Comparison of ENCODE assay signal across 8 mouse cellular contexts in the genomic region with DNA sequence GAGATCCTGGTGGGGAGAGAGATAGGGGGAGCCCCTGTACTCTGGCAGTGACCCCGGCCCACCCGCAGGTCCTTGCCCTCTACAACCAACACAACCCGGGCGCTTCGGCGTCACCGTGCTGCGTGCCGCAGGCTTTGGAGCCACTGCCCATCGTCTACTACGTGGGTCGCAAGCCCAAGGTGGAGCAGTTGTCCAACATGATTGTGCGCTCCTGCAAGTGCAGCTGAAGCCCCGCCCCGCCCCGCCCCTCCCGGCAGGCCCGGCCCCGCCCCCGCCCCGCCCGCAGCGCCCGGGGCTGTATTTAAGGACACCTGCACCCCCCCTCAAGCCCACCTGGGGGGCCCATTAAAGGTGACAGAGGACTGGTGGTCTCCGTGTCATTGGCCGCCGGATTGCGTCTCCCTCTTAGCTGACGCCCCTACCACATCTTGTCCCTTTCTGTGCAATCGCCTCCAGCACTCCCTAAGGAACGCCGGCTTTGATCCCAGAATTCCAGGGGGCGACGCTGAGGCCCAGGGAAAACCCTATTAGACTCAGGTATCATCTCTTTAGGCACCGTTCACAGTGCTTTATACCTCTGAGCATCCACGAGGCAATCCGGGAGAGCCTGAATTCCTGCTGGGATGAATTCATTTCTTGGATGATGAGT. TPM values are rescaled to one million over a fixed set of nuclear protein-coding genes. Genes with fewer than 3 reads are reported as not detected.
DNase-seq lines count a peak whose midpoint lies in the region; ATAC-seq and TF ChIP-seq lines count a peak whose summit lies in the region.

No protein-coding gene starts in this region.

- 2% methylated on average over 37 of the region's 37 CpGs for WGBS in forebrain, postnatal 0 days
- WGBS in liver, embryonic 12.5 days (ENCODE audit: insufficient replicate concordance): 44% methylated on average over 34 of the region's 37 CpGs

- 0 out of 2 replicates have a peak, but pooled peaks cover 3% of the 10 kb centered on the region for H3K9me3 ChIP-seq in ES-Bruce4 (replicated peaks; ENCODE audit: control insufficient read depth, insufficient read depth, low read length, poor library complexity, severe bottlenecking)
- H3K9me3 ChIP-seq in forebrain, postnatal 0 days (ENCODE audit: low read length): no peaks in the 10 kb centered on the region
- H3K9me3 ChIP-seq in liver, embryonic 12.5 days (replicated peaks): peaks cover 20% of the 10 kb centered on the region

- H3K9ac ChIP-seq in ES-Bruce4 (ENCODE audit: low read depth, poor library complexity, severe bottlenecking): peak overlapping the region; percentile 33; the same call in 1 of the 2 replicates
- peak overlapping the region; percentile 28 for H3K9ac ChIP-seq in forebrain, postnatal 0 days
- H3K9ac ChIP-seq in liver, embryonic 12.5 days: no peak overlapping the region

- peak overlapping the region; percentile 79 for H3K4me3 ChIP-seq in ES-Bruce4 (ENCODE audit: low read depth, low read length)
- H3K4me3 ChIP-seq in forebrain, postnatal 0 days (ENCODE audit: low read depth, low read length): peak overlapping the region; percentile 33
- no peak overlapping the region for H3K4me3 ChIP-seq in liver, embryonic 12.5 days

- no peaks in the 10 kb centered on the region for H3K4me1 ChIP-seq in ES-Bruce4 (ENCODE audit: control insufficient read depth, insufficient read depth, low read length)
- 0 out of 2 replicates have a peak, but pooled peaks cover 2% of the 10 kb centered on the region for H3K4me1 ChIP-seq in forebrain, postnatal 0 days (ENCODE audit: insufficient read depth)
- peaks cover 58% of the 10 kb centered on the region for H3K4me1 ChIP-seq in liver, embryonic 12.5 days

- no peaks in the 10 kb centered on the region for H3K36me3 ChIP-seq in ES-Bruce4 (ENCODE audit: control insufficient read depth, insufficient read depth, low read length, poor library complexity, severe bottlenecking)
- no peaks in the 10 kb centered on the region for H3K36me3 ChIP-seq in forebrain, postnatal 0 days (ENCODE audit: insufficient read depth)
- H3K36me3 ChIP-seq in liver, embryonic 12.5 days: peaks cover 82% of the 10 kb centered on the region

- peak overlapping the region; percentile 76 for H3K4me2 ChIP-seq in forebrain, postnatal 0 days (ENCODE audit: low read depth)
- peak overlapping the region; percentile 40 for H3K4me2 ChIP-seq in liver, embryonic 12.5 days

- peak; percentile 44 for ATAC-seq in forebrain, postnatal 0 days
- peak; percentile 36 for ATAC-seq in liver, embryonic 12.5 days
- ATAC-seq in megakaryocyte-erythroid progenitor cell, adult 5-6 weeks (replicated peaks; ENCODE audit: low FRiP score, low TSS enrichment, poor library complexity, severe bottlenecking): no peak

- TF ChIP-seq POLR2A in ES-Bruce4 (IDR thresholded peaks at IDR 0.05; ENCODE audit: insufficient read depth, low read length): no peak

- H3K27ac ChIP-seq in ES-Bruce4 (ENCODE audit: insufficient read depth, low read length): peak overlapping the region; percentile 15; the same call in 1 of the 2 replicates
- H3K27ac ChIP-seq in forebrain, postnatal 0 days (ENCODE audit: low read depth, low read length): no peak overlapping the region
- peak overlapping the region; percentile 65 for H3K27ac ChIP-seq in liver, embryonic 12.5 days

- TF ChIP-seq EP300 in ES-Bruce4 (IDR thresholded peaks at IDR 0.05; ENCODE audit: insufficient read depth, low read depth, low read length): no peak

- TF ChIP-seq CTCF in ES-Bruce4 (IDR thresholded peaks at IDR 0.05; ENCODE audit: low read depth, low read length): no peak
- peak; percentile 15; the same call in 1 of the 2 replicates for TF ChIP-seq CTCF in forebrain, postnatal 0 days (IDR thresholded peaks at IDR 0.05; ENCODE audit: low read depth)

- H3K27me3 ChIP-seq in ES-Bruce4 (ENCODE audit: control insufficient read depth, insufficient read depth, low read length, poor library complexity, severe bottlenecking): no peaks in the 10 kb centered on the region
- no peaks in the 10 kb centered on the region for H3K27me3 ChIP-seq in forebrain, postnatal 0 days (ENCODE audit: insufficient read depth, low read length)
- no peaks in the 10 kb centered on the region for H3K27me3 ChIP-seq in liver, embryonic 12.5 days (replicated peaks)

- DNase-seq in embryo, embryonic 9.5 days (ENCODE audit: extremely low spot score): peak; percentile 61
- DNase-seq in embryo, embryonic 10 days (ENCODE audit: low spot score): no peak
- no peak for DNase-seq in forebrain, postnatal 0 days
- DNase-seq in adrenal gland, postnatal 4 days (ENCODE audit: low spot score in 2 of 2): no peak
- DNase-seq in frontal cortex, postnatal 36 days (ENCODE audit: low spot score in 2 of 2): no peak

RNA-seq across cellular contexts. Expression of a gene that starts 14.0 kb away (rescaled TPM):
- 43.4 and 46.9 TPM in 2 replicates for polyA plus RNA-seq in ES-Bruce4 (2011; ENCODE audit: insufficient read depth, insufficient read length, low read depth, missing spikeins)
- total RNA-seq in forebrain, postnatal 0 days (2014; rRNA removed): 21.1 and 37.6 TPM in 2 replicates
- polyA plus RNA-seq in forebrain, postnatal 0 days (2015; fragmentation: Nextera tagmentation; extraction: Ambion mirVana): 31.7 and 32.0 TPM in 2 replicates
- 14.7 and 15.2 TPM in 2 replicates for polyA plus RNA-seq in liver, embryonic 12.5 days (2016; fragmentation: Nextera tagmentation; extraction: Ambion mirVana)
- total RNA-seq in megakaryocyte-erythroid progenitor cell, adult 5-6 weeks (2014; fragmentation: Nextera tagmentation): 43.5 and 59.8 TPM in 2 replicates
- 7.0 and 18.6 TPM in 2 replicates for total RNA-seq in megakaryocyte-erythroid progenitor cell, adult 5-6 weeks (2017)
- total RNA-seq in adrenal gland, postnatal 4 days (2021): 10 to 100 TPM; 49.4 to 51.5 TPM

RNA-seq across cellular contexts. Expression of a gene that starts 18.0 kb away (rescaled TPM):
- polyA plus RNA-seq in ES-Bruce4 (2011; ENCODE audit: insufficient read depth, insufficient read length, low read depth, missing spikeins): 22.9 and 25.6 TPM in 2 replicates
- 1.6 and 3.1 TPM in 2 replicates for total RNA-seq in forebrain, postnatal 0 days (2014; rRNA removed)
- 0.39 and 0.56 TPM in 2 replicates for polyA plus RNA-seq in forebrain, postnatal 0 days (2015; fragmentation: Nextera tagmentation; extraction: Ambion mirVana)
- 13.6 and 14.2 TPM in 2 replicates for polyA plus RNA-seq in liver, embryonic 12.5 days (2016; fragmentation: Nextera tagmentation; extraction: Ambion mirVana)
- total RNA-seq in megakaryocyte-erythroid progenitor cell, adult 5-6 weeks (2014; fragmentation: Nextera tagmentation): 156 and 169 TPM in 2 replicates
- total RNA-seq in megakaryocyte-erythroid progenitor cell, adult 5-6 weeks (2017): 26.0 and 27.0 TPM in 2 replicates
- total RNA-seq in adrenal gland, postnatal 4 days (2021): 10 to 100 TPM; 47.3 to 48.9 TPM

RNA-seq across cellular contexts. Expression of a gene that starts 24.3 kb away (rescaled TPM):
- polyA plus RNA-seq in ES-Bruce4 (2011; ENCODE audit: insufficient read depth, insufficient read length, low read depth, missing spikeins): 7.9 and 15.2 TPM in 2 replicates
- 15.7 and 15.8 TPM in 2 replicates for total RNA-seq in forebrain, postnatal 0 days (2014; rRNA removed)
- polyA plus RNA-seq in forebrain, postnatal 0 days (2015; fragmentation: Nextera tagmentation; extraction: Ambion mirVana): 58.2 and 60.1 TPM in 2 replicates
- 24.9 and 29.5 TPM in 2 replicates for polyA plus RNA-seq in liver, embryonic 12.5 days (2016; fragmentation: Nextera tagmentation; extraction: Ambion mirVana)
- 34.6 and 35.2 TPM in 2 replicates for total RNA-seq in megakaryocyte-erythroid progenitor cell, adult 5-6 weeks (2014; fragmentation: Nextera tagmentation)
- total RNA-seq in megakaryocyte-erythroid progenitor cell, adult 5-6 weeks (2017): 42.8 and 45.5 TPM in 2 replicates
- 10 to 100 TPM; 21.5 to 24.1 TPM for total RNA-seq in adrenal gland, postnatal 4 days (2021)

RNA-seq across cellular contexts. Expression of a gene that starts 29.9 kb away (rescaled TPM):
- 3.3 and 3.7 TPM in 2 replicates for polyA plus RNA-seq in ES-Bruce4 (2011; ENCODE audit: insufficient read depth, insufficient read length, low read depth, missing spikeins)
- total RNA-seq in forebrain, postnatal 0 days (2014; rRNA removed): 32.8 and 40.3 TPM in 2 replicates
- 40.9 and 61.4 TPM in 2 replicates for polyA plus RNA-seq in forebrain, postnatal 0 days (2015; fragmentation: Nextera tagmentation; extraction: Ambion mirVana)
- 2.0 and 3.2 TPM in 2 replicates for polyA plus RNA-seq in liver, embryonic 12.5 days (2016; fragmentation: Nextera tagmentation; extraction: Ambion mirVana)
- total RNA-seq in megakaryocyte-erythroid progenitor cell, adult 5-6 weeks (2014; fragmentation: Nextera tagmentation): 2.2 TPM in 1 of 2 replicates, not detected in the other
- not detected in 2 replicates for total RNA-seq in megakaryocyte-erythroid progenitor cell, adult 5-6 weeks (2017)
- total RNA-seq in adrenal gland, postnatal 4 days (2021): 1 to 10 TPM in 1 of 2 experiments, under 1 TPM in 1; 0.76 to 1.9 TPM

RNA-seq across cellular contexts. Expression of a gene that starts 45.9 kb away (rescaled TPM):
- 53.7 and 71.1 TPM in 2 replicates for polyA plus RNA-seq in ES-Bruce4 (2011; ENCODE audit: insufficient read depth, insufficient read length, low read depth, missing spikeins)
- 22.9 and 24.9 TPM in 2 replicates for total RNA-seq in forebrain, postnatal 0 days (2014; rRNA removed)
- polyA plus RNA-seq in forebrain, postnatal 0 days (2015; fragmentation: Nextera tagmentation; extraction: Ambion mirVana): 33.9 and 35.2 TPM in 2 replicates
- polyA plus RNA-seq in liver, embryonic 12.5 days (2016; fragmentation: Nextera tagmentation; extraction: Ambion mirVana): 80.4 and 82.2 TPM in 2 replicates
- 69.2 and 123 TPM in 2 replicates for total RNA-seq in megakaryocyte-erythroid progenitor cell, adult 5-6 weeks (2014; fragmentation: Nextera tagmentation)
- 34.9 and 43.9 TPM in 2 replicates for total RNA-seq in megakaryocyte-erythroid progenitor cell, adult 5-6 weeks (2017)
- total RNA-seq in adrenal gland, postnatal 4 days (2021): 10 to 100 TPM; 50.6 to 53.0 TPM
